In genomic region chr12:80952526-80952925, GRCm38 (mm10) we compare ENCODE assay signal across 36 mouse cellular contexts. TPM values are rescaled to one million over a fixed set of nuclear protein-coding genes. Genes with fewer than 3 reads are reported as not detected.
DNase-seq lines count a peak whose midpoint lies in the region; ATAC-seq and TF ChIP-seq lines count a peak whose summit lies in the region.
"Had no signal": no experiment of that assay in that cellular context is flagged by ENCODE, and none has a peak within 500 bp of the region (broad histone marks: within the 10 kb centered on the region; RNA-seq: fewer than 3 reads in every experiment).

No protein-coding gene starts in this region.

- peaks cover 3% of the 10 kb centered on the region for H3K4me1 ChIP-seq in liver, postnatal 0 days (ENCODE audit: insufficient read depth)
- peaks cover 0 to 7% of the 10 kb centered on the region in 2 experiments; a peak in 2 of 4 replicates for H3K4me1 ChIP-seq in MEL (ENCODE audit: control insufficient read depth in 1 of 2, insufficient read depth in 2 of 2, low read length in 2 of 2)
- peaks cover 5% of the 10 kb centered on the region; the same call in 1 of the 2 replicates for H3K4me1 ChIP-seq in hindbrain, embryonic 12.5 days
- no peaks in the 10 kb centered on the region for H3K4me1 ChIP-seq in forebrain, embryonic 10.5 days
- H3K4me1 ChIP-seq: embryonic facial prominence, embryonic 10.5 days; hindbrain, embryonic 10.5 days had no signal

- no peak overlapping the region for H3K4me3 ChIP-seq in liver, postnatal 0 days (ENCODE audit: low read depth, low read length)
- no peak overlapping the region for H3K4me3 ChIP-seq in MEL (ENCODE audit: control insufficient read depth in 1 of 2, insufficient read depth in 1 of 2, low read depth in 2 of 2, low read length in 2 of 2)
- H3K4me3 ChIP-seq in hindbrain, embryonic 12.5 days = no peak overlapping the region
- no peak overlapping the region for H3K4me3 ChIP-seq in forebrain, embryonic 10.5 days
- H3K4me3 ChIP-seq: embryonic facial prominence, embryonic 10.5 days; embryonic facial prominence, embryonic 13.5 days; heart, embryonic 12.5 days; heart, embryonic 15.5 days; hindbrain, embryonic 10.5 days had no signal

- no peaks in the 10 kb centered on the region for H3K27me3 ChIP-seq in liver, postnatal 0 days (ENCODE audit: insufficient read depth, low read length)
- H3K27me3 ChIP-seq in MEL (ENCODE audit: control insufficient read depth in 1 of 2, insufficient read depth in 2 of 2, low read length in 2 of 2) = no peaks in the 10 kb centered on the region
- H3K27me3 ChIP-seq in hindbrain, embryonic 12.5 days = no peaks in the 10 kb centered on the region
- H3K27me3 ChIP-seq in forebrain, embryonic 10.5 days (ENCODE audit: poor library complexity, severe bottlenecking) = no peaks in the 10 kb centered on the region
- H3K27me3 ChIP-seq: embryonic facial prominence, embryonic 13.5 days; heart, embryonic 12.5 days; heart, embryonic 15.5 days had no signal

- peak; percentile 4; the same call in 1 of the 2 replicates for ATAC-seq in liver, postnatal 0 days
- no peak for ATAC-seq in hindbrain, embryonic 12.5 days (ENCODE audit: low FRiP score)
- ATAC-seq: CD4-positive, CD25-positive, alpha-beta regulatory T cell, adult 4 months; forebrain, embryonic 14.5 days; forebrain, postnatal 0 days; hindbrain, postnatal 0 days; intestine, postnatal 0 days had no signal

- no peak overlapping the region for H3K4me2 ChIP-seq in liver, postnatal 0 days (ENCODE audit: low read depth, low read length)
- no peak overlapping the region for H3K4me2 ChIP-seq in hindbrain, embryonic 12.5 days (replicated peaks)
- H3K4me2 ChIP-seq: embryonic facial prominence, embryonic 13.5 days; heart, embryonic 12.5 days; heart, embryonic 15.5 days; hindbrain, embryonic 14.5 days had no signal

- H3K9me3 ChIP-seq in liver, postnatal 0 days (ENCODE audit: low read length) = no peaks in the 10 kb centered on the region
- H3K9me3 ChIP-seq in MEL (replicated peaks; ENCODE audit: insufficient read depth, low read length) = no peaks in the 10 kb centered on the region
- no peaks in the 10 kb centered on the region for H3K9me3 ChIP-seq in hindbrain, embryonic 12.5 days (replicated peaks)
- no peaks in the 10 kb centered on the region for H3K9me3 ChIP-seq in forebrain, embryonic 10.5 days
- H3K9me3 ChIP-seq: embryonic facial prominence, embryonic 10.5 days; embryonic facial prominence, embryonic 13.5 days; G1E; heart, embryonic 12.5 days; heart, embryonic 15.5 days; hindbrain, embryonic 10.5 days had no signal

- peaks cover 24% of the 10 kb centered on the region for H3K79me2 ChIP-seq in MEL (ENCODE audit: control insufficient read depth, insufficient read depth, low read length, poor library complexity)

- peaks cover 87% of the 10 kb centered on the region for H3K36me3 ChIP-seq in liver, postnatal 0 days (replicated peaks; ENCODE audit: insufficient read depth, low read length)
- H3K36me3 ChIP-seq in MEL (ENCODE audit: control insufficient read depth in 1 of 2, insufficient read depth in 2 of 2, low read length in 2 of 2) = peaks cover 41 to 52% of the 10 kb centered on the region in 2 experiments
- peaks cover 79% of the 10 kb centered on the region for H3K36me3 ChIP-seq in hindbrain, embryonic 12.5 days
- H3K36me3 ChIP-seq in forebrain, embryonic 10.5 days (replicated peaks) = peaks cover 100% of the 10 kb centered on the region

- no peak for TF ChIP-seq POLR2A in MEL (IDR thresholded peaks at IDR 0.05; ENCODE audit: control insufficient read depth in 1 of 2, insufficient read depth in 1 of 2, low read depth in 1 of 2, low read length in 2 of 2, poor library complexity in 1 of 2)

- no peak overlapping the region for H3K9ac ChIP-seq in liver, postnatal 0 days (replicated peaks)
- no peak overlapping the region for H3K9ac ChIP-seq in MEL (ENCODE audit: control insufficient read depth, low read depth, low read length, poor library complexity, severe bottlenecking)
- no peak overlapping the region for H3K9ac ChIP-seq in hindbrain, embryonic 12.5 days
- H3K9ac ChIP-seq: embryonic facial prominence, embryonic 13.5 days; forebrain, postnatal 0 days; heart, embryonic 12.5 days; heart, embryonic 15.5 days; hindbrain, embryonic 14.5 days had no signal

- TF ChIP-seq EP300 in liver, postnatal 0 days (IDR thresholded peaks at IDR 0.05; ENCODE audit: low read depth) = no peak
- no peak for TF ChIP-seq EP300 in MEL (IDR thresholded peaks at IDR 0.05; ENCODE audit: low read depth in 1 of 2, low read length in 2 of 2)

- DNase-seq in liver, postnatal 0 days = no peak
- DNase-seq in liver (no peak), MEL (ENCODE audit: low read depth, low spot score) (peak; percentile 23)
- DNase-seq in induced T-regulatory cell, adult 2 months (ENCODE audit: low read depth) = peak; percentile 35
- no peak for DNase-seq in cerebellum, adult 9-11 months
- DNase-seq in forebrain, embryonic 10.5 days (ENCODE audit: extremely low spot score, low spot score) = no peak
- DNase-seq: adrenal gland, adult 2 months; adrenal gland, postnatal 14 days; cerebellum, adult 11 months; cerebellum, adult 2 months; cerebellum, postnatal 10 days; cerebellum, postnatal 36 days; embryo, embryonic 11 days; forebrain, postnatal 0 days; gastrocnemius, postnatal 10 days; gastrocnemius, postnatal 36 days; heart, postnatal 10 days; heart, postnatal 36 days; kidney, adult 2 months had no signal

- TF ChIP-seq RAD21 in MEL (IDR thresholded peaks at IDR 0.05; ENCODE audit: low read depth, low read length) = no peak

- no peak for TF ChIP-seq CTCF in liver, postnatal 0 days (IDR thresholded peaks at IDR 0.05; ENCODE audit: low read depth)
- TF ChIP-seq CTCF in MEL (IDR thresholded peaks at IDR 0.05 in 2 of 3, conservative IDR thresholded peaks at IDR 0.05 in 1 of 3; ENCODE audit: control insufficient read depth in 1 of 3, insufficient read depth in 1 of 3, low read depth in 2 of 3, low read length in 3 of 3, poor library complexity in 1 of 3, severe bottlenecking in 1 of 3) = no peak

- WGBS in liver, postnatal 0 days (ENCODE audit: insufficient replicate concordance) = 97% methylated on average over 1 of the region's 1 CpGs
- WGBS in hindbrain, embryonic 12.5 days = 95% methylated on average over 1 of the region's 1 CpGs
- WGBS in forebrain, embryonic 10.5 days = 98% methylated on average over 1 of the region's 1 CpGs

- no peak overlapping the region for H3K27ac ChIP-seq in liver, postnatal 0 days (ENCODE audit: low read depth)
- H3K27ac ChIP-seq in MEL (ENCODE audit: control insufficient read depth, low read depth, low read length) = no peak overlapping the region
- no peak overlapping the region for H3K27ac ChIP-seq in hindbrain, embryonic 12.5 days
- H3K27ac ChIP-seq in forebrain, embryonic 10.5 days = no peak overlapping the region
- H3K27ac ChIP-seq: embryonic facial prominence, embryonic 10.5 days; embryonic facial prominence, embryonic 13.5 days; heart, embryonic 15.5 days; hindbrain, embryonic 10.5 days; hindbrain, embryonic 14.5 days; hindbrain, postnatal 0 days had no signal

TF ChIP-seq in MEL, 35 proteins besides CTCF, POLR2A, EP300 and RAD21:
- TF ChIP-seq ZMIZ1 (IDR thresholded peaks at IDR 0.05; ENCODE audit: low read depth, low read length) = peak; percentile 52; the same call in 1 of the 2 replicates
- TF ChIP-seq SIN3A (IDR thresholded peaks at IDR 0.05; ENCODE audit: low read length) = no peak
TF ChIP-seq in MEL: peak in this region for 1.

RNA-seq across cellular contexts. Expression of gene Srsf5, which starts 7.2 kb away (rescaled TPM):
- polyA plus RNA-seq in liver, postnatal 0 days (2015; fragmentation: Nextera tagmentation; extraction: Ambion mirVana) = 249 and 270 TPM in 2 replicates
- total RNA-seq in MEL (2012; rRNA removed) = 401 and 419 TPM in 2 replicates
- polyA plus RNA-seq in MEL (2012; ENCODE audit: insufficient read depth in 1 of 2, insufficient read length in 2 of 2, low read depth in 1 of 2, low replicate concordance in 2 of 2, missing spikeins in 1 of 2) = 100 to 1,000 TPM; 276 to 460 TPM
- polyA plus RNA-seq in hindbrain, embryonic 12.5 days (2016; fragmentation: Nextera tagmentation; extraction: Ambion mirVana) = 587 and 684 TPM in 2 replicates
- polyA plus RNA-seq in forebrain, embryonic 10.5 days (2016; fragmentation: Nextera tagmentation; extraction: Ambion mirVana) = 538 and 563 TPM in 2 replicates

RNA-seq across cellular contexts. Expression of gene Slc10a1, which starts 16.0 kb away (rescaled TPM):
- 500 and 502 TPM in 2 replicates for polyA plus RNA-seq in liver, postnatal 0 days (2015; fragmentation: Nextera tagmentation; extraction: Ambion mirVana)
- total RNA-seq in MEL (2012; rRNA removed) = 0.12 TPM in 1 of 2 replicates, not detected in the other
- polyA plus RNA-seq in MEL (2012; ENCODE audit: insufficient read depth in 1 of 2, insufficient read length in 2 of 2, low read depth in 1 of 2, low replicate concordance in 2 of 2, missing spikeins in 1 of 2) = under 1 TPM in 1 of 2 experiments, not detected in 1; 0.18 TPM
- 0.45 and 0.65 TPM in 2 replicates for polyA plus RNA-seq in hindbrain, embryonic 12.5 days (2016; fragmentation: Nextera tagmentation; extraction: Ambion mirVana)
- polyA plus RNA-seq in forebrain, embryonic 10.5 days (2016; fragmentation: Nextera tagmentation; extraction: Ambion mirVana) = 0.60 and 0.79 TPM in 2 replicates
- total RNA-seq: forebrain, postnatal 0 days; gastrocnemius, postnatal 36 days; granulocyte monocyte progenitor cell, adult 5-6 weeks; heart, adult 8-10 months; heart, postnatal 10 days; heart, postnatal 36 days; hindbrain, postnatal 0 days had no signal
- polyA plus RNA-seq: C2C12; cerebellum, adult 2 months; cortical plate, adult 2 months; forebrain, postnatal 0 days; frontal cortex, adult 2 months; G1E had no signal

Comparison
In these comparisons a context has a peak if more than half of its experiments do, and no peak if none do; other contexts are left out.
1. DNase-seq: peak in MEL (single experiment) and induced T-regulatory cell, adult 2 months (single experiment); none in liver, postnatal 0 days (single experiment), liver (single experiment), cerebellum, adult 9-11 months (single experiment) and forebrain, embryonic 10.5 days (single experiment).
2. RNA of gene Slc10a1, which starts 16.0 kb away (polyA plus RNA-seq): 500 to 502 TPM in liver, postnatal 0 days; 0.60 to 0.79 TPM in forebrain, embryonic 10.5 days, 0.45 to 0.65 TPM in hindbrain, embryonic 12.5 days and 0.18 TPM in MEL; every median in the first group is over 100 times any median in the second.